Mouse (Mus musculus) left cerebral cortex, adult 2 months (tissue): ENCODE results near the gene Celf5. TPM values are rescaled to one million over a fixed set of nuclear protein-coding genes. Genes with fewer than 3 reads are reported as not detected.

ENCODE experiments used
- DNase-seq, 2 experiments: peaks; one replicate each; pipeline ENCODE4 v3.0.0; 2021 to 2022; ENCODE audit warnings: low spot score in 2 of 2, mixed read lengths in 1 of 2; ENCODE audit errors: extremely low spot score in 1 of 2
- H3K27ac ChIP-seq: fragments of 200-600 bp; 2 replicates; pipeline ENCODE4 v1.8.1; 2022
- H3K4me3 ChIP-seq: fragments of 200-600 bp; 2 replicates; pipeline ENCODE4 v1.8.1; 2022
- CTCF ChIP-seq: fragments of 200-600 bp; IDR thresholded peaks from 2 replicates; pipeline ENCODE4 v1.8.1; 2022; ENCODE audit warnings: antibody characterized with exemption, mild to moderate bottlenecking, moderate library complexity
- intact Hi-C: fragments of 180-260 bp; cut with DNase I; formaldehyde crosslinking; loops from one replicate; pipeline ENCODE4 v1.15.1; 2025
- total RNA-seq, 2 experiments: library from RNA; stranded (reverse); gene quantifications; 2 replicates each; pipeline ENCODE4 v1.2.3; 2021

Celf5 gene
- total RNA-seq, 2 experiments from 2014 or later = 284 to 288 TPM

- TF ChIP-seq CTCF = no peak
- DNase-seq = no peak
- H3K4me3 ChIP-seq = no peak overlapping the region
- intact Hi-C loops = no loop called here
- H3K27ac ChIP-seq = no peak overlapping the region
These were observed 54.0 kb downstream of the Celf5 start for GRCm38 (mm10) chr10:81428507-81428870.

GRCm38 (mm10) chr10:81427804-81428506 lies 54.6 kb downstream of the Celf5 start:
- intact Hi-C loops = loop anchor here (2.0 kb wide), 1 partner anchor 15 kb away; no protein-coding TSS in a partner anchor
- Histone ChIP-seq H3K4me3 (no peak overlapping the region), H3K27ac (no peak overlapping the region; the same call in 1 of the 2 replicates)
- TF ChIP-seq CTCF = no peak
- DNase-seq = peak; percentile 10 to 11

GRCm38 (mm10) chr10:81427327-81427726 lies 55.2 kb downstream of the Celf5 start:
- peak overlapping the region; percentile 88 for H3K4me3 ChIP-seq
- intact Hi-C loops = loop anchor here (2.0 kb wide), 1 partner anchor 15 kb away; no protein-coding TSS in a partner anchor
- H3K27ac ChIP-seq = peak overlapping the region; percentile 98
- DNase-seq = peak in 1 of 2 experiments; percentile 8
- no peak for TF ChIP-seq CTCF

GRCm38 (mm10) chr10:81426897-81427296 lies 55.6 kb downstream of the Celf5 start:
- TF ChIP-seq CTCF = no peak
- DNase-seq = peak; percentile 48 to 55
- peak overlapping the region; percentile 98 for H3K27ac ChIP-seq
- H3K4me3 ChIP-seq = peak overlapping the region; percentile 88
- intact Hi-C loops = loop anchor here (1.0 to 2.0 kb wide), 2 partner anchors 10 to 14 kb away; no protein-coding TSS in a partner anchor

GRCm38 (mm10) chr10:81426081-81426671 lies 56.3 kb downstream of the Celf5 start:
- TF ChIP-seq CTCF = no peak; the same call in 1 of the 2 replicates
- peak; percentile 19 to 26 for DNase-seq
- intact Hi-C loops = loop anchor here (1.0 to 2.0 kb wide), 2 partner anchors 9 to 13 kb away; no protein-coding TSS in a partner anchor
- H3K27ac ChIP-seq = peak overlapping the region; percentile 98
- peak overlapping the region; percentile 88 for H3K4me3 ChIP-seq

- DNase-seq = peak; percentile 28 to 31
- Histone ChIP-seq H3K4me3 (peak overlapping the region; percentile 88), H3K27ac (peak overlapping the region; percentile 76)
- intact Hi-C loops = no loop called here
- no peak for TF ChIP-seq CTCF
These were observed 57.2 kb downstream of the Celf5 start for GRCm38 (mm10) chr10:81425236-81425850.

- peak overlapping the region; percentile 88; the same call in 1 of the 2 replicates for H3K4me3 ChIP-seq
These were observed 58.1 kb downstream of the Celf5 start for GRCm38 (mm10) chr10:81424246-81425051.

GRCm38 (mm10) chr10:81423476-81424245 lies 58.8 kb downstream of the Celf5 start:
- TF ChIP-seq CTCF = no peak
- H3K27ac ChIP-seq = peak overlapping the region; percentile 44; the same call in 1 of the 2 replicates
- DNase-seq = no peak
- H3K4me3 ChIP-seq = no peak overlapping the region
- intact Hi-C loops = no loop called here

More at GRCm38 (mm10) chr10:81424246-81425051, 58.1 kb downstream of the Celf5 start:
- peak; percentile 22 to 26 for DNase-seq
- H3K27ac ChIP-seq = peak overlapping the region; percentile 44; the same call in 1 of the 2 replicates
- intact Hi-C loops = no loop called here
- TF ChIP-seq CTCF = no peak

GRCm38 (mm10) chr10:81422661-81423217 lies 59.8 kb downstream of the Celf5 start:
- intact Hi-C loops = no loop called here
- Histone ChIP-seq H3K4me3 (no peak overlapping the region), H3K27ac (no peak overlapping the region)
- TF ChIP-seq CTCF = no peak
- no peak for DNase-seq

- intact Hi-C loops = no loop called here
- no peak for TF ChIP-seq CTCF
- Histone ChIP-seq H3K27ac (no peak overlapping the region), H3K4me3 (no peak overlapping the region)
- peak; percentile 8 to 9 for DNase-seq
These were observed 60.3 kb downstream of the Celf5 start for GRCm38 (mm10) chr10:81422191-81422590.
